Mouse (Mus musculus): ENCODE measurements around the gene Gm45213.

GRCm38 (mm10) chr7:66109855-66110635 lies 66.6 kb downstream of the Gm45213 start:
- TF ChIP-seq CTCF (IDR thresholded peaks at IDR 0.05; ENCODE audit: low read depth, low read length) = no peak
- no peak for TF ChIP-seq POLR2AphosphoS5 (IDR thresholded peaks at IDR 0.05; ENCODE audit: insufficient replicate concordance, low read depth, low read length)
- no peak for TF ChIP-seq GATA1 (IDR thresholded peaks at IDR 0.05; ENCODE audit: borderline replicate concordance, low read length)
